Mouse (Mus musculus): Measurements from ENCODE around the gene Prpf39.

GRCm38 (mm10) chr12:65048799-65049198 lies 12.7 kb downstream of the Prpf39 start:
- TF ChIP-seq CTCF (IDR thresholded peaks at IDR 0.05; ENCODE audit: borderline replicate concordance, insufficient read depth, low read depth, low read length) = no peak
- TF ChIP-seq POLR2A (IDR thresholded peaks at IDR 0.05; ENCODE audit: borderline replicate concordance, insufficient read depth, low read length) = no peak
